Comparison of ENCODE assay signal across 22 mouse cellular contexts in the genomic region with DNA sequence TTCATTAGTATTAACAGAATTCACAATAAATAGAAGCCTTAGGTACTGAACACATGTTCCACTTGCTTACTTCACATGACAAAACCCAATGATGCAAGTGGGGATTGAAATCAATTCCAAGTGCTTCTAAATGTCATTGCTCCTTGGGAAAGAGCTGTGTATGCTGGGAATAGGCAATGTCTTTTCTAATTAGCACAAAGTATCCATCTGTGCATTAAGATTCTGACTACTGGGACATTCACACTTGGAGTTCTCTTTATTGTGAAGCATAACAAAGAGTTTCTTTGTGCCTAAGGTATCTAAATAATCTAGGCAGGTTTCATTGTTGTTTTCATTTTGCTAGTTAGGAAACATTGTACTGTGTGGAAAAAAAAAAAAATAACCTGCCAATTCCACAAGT.
DNase-seq lines count a peak whose midpoint lies in the region; ATAC-seq and TF ChIP-seq lines count a peak whose summit lies in the region.
"Had no signal": no experiment of that assay in that cellular context is flagged by ENCODE, and none has a peak within 500 bp of the region (broad histone marks: within the 10 kb centered on the region; RNA-seq: fewer than 3 reads in every experiment).

No protein-coding gene starts in this region.

- no peak for DNase-seq in forebrain, embryonic 11.5 days (ENCODE audit: low spot score)
- no peak for DNase-seq in forebrain, postnatal 0 days
- peak; percentile 1 for DNase-seq in hindbrain, postnatal 0 days (ENCODE audit: low spot score)
- DNase-seq in hindbrain, embryonic 14.5 days (ENCODE audit: low spot score): no peak
- DNase-seq in neural tube, embryonic 10.5 days (ENCODE audit: extremely low spot score, low spot score): no peak
- peak; percentile 46 for DNase-seq in retina, postnatal 1 day
- no peak for DNase-seq in left cerebral cortex, adult 11 months (ENCODE audit: low spot score)
- DNase-seq: adrenal gland, postnatal 14 days; cerebellum, adult 18-20 months; cerebellum, adult 9-11 months; cerebellum, postnatal 36 days; gastrocnemius, adult 2 months; gastrocnemius, postnatal 25 days had no signal

- H3K4me1 ChIP-seq in forebrain, embryonic 11.5 days (replicated peaks; ENCODE audit: control insufficient read depth, insufficient read depth, low read length): no peaks in the 10 kb centered on the region
- no peaks in the 10 kb centered on the region for H3K4me1 ChIP-seq in forebrain, postnatal 0 days (ENCODE audit: insufficient read depth)
- H3K4me1 ChIP-seq in hindbrain, postnatal 0 days (ENCODE audit: insufficient read depth, low read length): no peaks in the 10 kb centered on the region
- no peaks in the 10 kb centered on the region for H3K4me1 ChIP-seq in hindbrain, embryonic 14.5 days (replicated peaks; ENCODE audit: control insufficient read depth, insufficient read depth, low read length)
- H3K4me1 ChIP-seq in neural tube, embryonic 14.5 days (ENCODE audit: control insufficient read depth, insufficient read depth, low read length): no peaks in the 10 kb centered on the region
- H3K4me1 ChIP-seq: embryonic facial prominence, embryonic 15.5 days; heart, embryonic 12.5 days; hindbrain, embryonic 10.5 days; hindbrain, embryonic 15.5 days had no signal

- no peak for TF ChIP-seq CTCF in forebrain, postnatal 0 days (IDR thresholded peaks at IDR 0.05; ENCODE audit: low read depth)
- no peak for TF ChIP-seq CTCF in hindbrain, postnatal 0 days (IDR thresholded peaks at IDR 0.05; ENCODE audit: low read depth)

- H3K27me3 ChIP-seq in forebrain, embryonic 11.5 days (ENCODE audit: control insufficient read depth, insufficient read depth, low read length): no peaks in the 10 kb centered on the region
- H3K27me3 ChIP-seq in forebrain, postnatal 0 days (ENCODE audit: insufficient read depth, low read length): no peaks in the 10 kb centered on the region
- H3K27me3 ChIP-seq in hindbrain, postnatal 0 days (ENCODE audit: insufficient read depth, low read length): no peaks in the 10 kb centered on the region
- H3K27me3 ChIP-seq in hindbrain, embryonic 14.5 days (ENCODE audit: control insufficient read depth, insufficient read depth, low read length): no peaks in the 10 kb centered on the region
- H3K27me3 ChIP-seq in neural tube, embryonic 14.5 days (ENCODE audit: control insufficient read depth, insufficient read depth, low read length): no peaks in the 10 kb centered on the region
- H3K27me3 ChIP-seq: embryonic facial prominence, embryonic 15.5 days; heart, embryonic 12.5 days; hindbrain, embryonic 15.5 days had no signal

- no peak overlapping the region for H3K9ac ChIP-seq in forebrain, embryonic 11.5 days (ENCODE audit: low read length)
- no peak overlapping the region for H3K9ac ChIP-seq in forebrain, postnatal 0 days
- H3K9ac ChIP-seq in hindbrain, postnatal 0 days (replicated peaks; ENCODE audit: low read length): no peak overlapping the region
- H3K9ac ChIP-seq in hindbrain, embryonic 14.5 days: no peak overlapping the region
- H3K9ac ChIP-seq in neural tube, embryonic 14.5 days (replicated peaks; ENCODE audit: low read depth, low read length): no peak overlapping the region
- H3K9ac ChIP-seq: embryonic facial prominence, embryonic 15.5 days; heart, embryonic 12.5 days; hindbrain, embryonic 15.5 days had no signal

- ATAC-seq in forebrain, embryonic 11.5 days (replicated peaks; ENCODE audit: low FRiP score): peak; percentile 72; the same call in 1 of the 2 replicates
- ATAC-seq in forebrain, postnatal 0 days: no peak
- ATAC-seq in hindbrain, postnatal 0 days: no peak
- ATAC-seq in hindbrain, embryonic 14.5 days (ENCODE audit: low FRiP score): no peak
- ATAC-seq in neural tube, embryonic 14.5 days (ENCODE audit: low read depth): peak; percentile 38; the same call in 1 of the 2 replicates
- ATAC-seq: inflammation-experienced regulatory T-cells, adult 6 months; intestine, postnatal 0 days had no signal

- H3K36me3 ChIP-seq in forebrain, embryonic 11.5 days (ENCODE audit: control insufficient read depth, insufficient read depth, low read length): no peaks in the 10 kb centered on the region
- H3K36me3 ChIP-seq in forebrain, postnatal 0 days (ENCODE audit: insufficient read depth): no peaks in the 10 kb centered on the region
- H3K36me3 ChIP-seq in hindbrain, postnatal 0 days (ENCODE audit: insufficient read depth, low read length): no peaks in the 10 kb centered on the region
- no peaks in the 10 kb centered on the region for H3K36me3 ChIP-seq in hindbrain, embryonic 14.5 days (replicated peaks; ENCODE audit: control insufficient read depth, insufficient read depth)
- no peaks in the 10 kb centered on the region for H3K36me3 ChIP-seq in neural tube, embryonic 14.5 days (ENCODE audit: control insufficient read depth, insufficient read depth, low read length)
- H3K36me3 ChIP-seq: embryonic facial prominence, embryonic 15.5 days; G1E; heart, embryonic 12.5 days; hindbrain, embryonic 10.5 days; hindbrain, embryonic 15.5 days had no signal

- no peak overlapping the region for H3K4me3 ChIP-seq in forebrain, embryonic 11.5 days (ENCODE audit: low read depth, low read length)
- H3K4me3 ChIP-seq in forebrain, postnatal 0 days (ENCODE audit: low read depth, low read length): no peak overlapping the region
- H3K4me3 ChIP-seq in hindbrain, postnatal 0 days (ENCODE audit: low read length): no peak overlapping the region
- H3K4me3 ChIP-seq in hindbrain, embryonic 14.5 days (replicated peaks; ENCODE audit: low read length): no peak overlapping the region
- H3K4me3 ChIP-seq in neural tube, embryonic 14.5 days (ENCODE audit: low read depth, low read length): no peak overlapping the region
- H3K4me3 ChIP-seq: embryonic facial prominence, embryonic 15.5 days; erythroblast, embryonic 14.5 days; gastrocnemius, adult 2 months; heart, embryonic 12.5 days; hindbrain, embryonic 10.5 days; hindbrain, embryonic 15.5 days had no signal

- H3K9me3 ChIP-seq in forebrain, embryonic 11.5 days (ENCODE audit: control insufficient read depth, low read length): no peaks in the 10 kb centered on the region
- H3K9me3 ChIP-seq in forebrain, postnatal 0 days (ENCODE audit: low read length): no peaks in the 10 kb centered on the region
- H3K9me3 ChIP-seq in hindbrain, postnatal 0 days (ENCODE audit: low read length): no peaks in the 10 kb centered on the region
- H3K9me3 ChIP-seq in hindbrain, embryonic 14.5 days (ENCODE audit: control insufficient read depth, low read length): no peaks in the 10 kb centered on the region
- H3K9me3 ChIP-seq in neural tube, embryonic 14.5 days (ENCODE audit: control insufficient read depth, low read length): no peaks in the 10 kb centered on the region
- H3K9me3 ChIP-seq: embryonic facial prominence, embryonic 15.5 days; G1E; heart, embryonic 12.5 days; hindbrain, embryonic 10.5 days; hindbrain, embryonic 15.5 days had no signal

- no peak overlapping the region for H3K4me2 ChIP-seq in forebrain, embryonic 11.5 days (ENCODE audit: low read depth, low read length, severe bottlenecking)
- no peak overlapping the region for H3K4me2 ChIP-seq in forebrain, postnatal 0 days (ENCODE audit: low read depth)
- no peak overlapping the region for H3K4me2 ChIP-seq in hindbrain, postnatal 0 days (ENCODE audit: low read depth, low read length)
- no peak overlapping the region for H3K4me2 ChIP-seq in hindbrain, embryonic 14.5 days (replicated peaks)
- H3K4me2 ChIP-seq in neural tube, embryonic 14.5 days (ENCODE audit: low read depth, low read length): no peak overlapping the region
- H3K4me2 ChIP-seq: embryonic facial prominence, embryonic 15.5 days; heart, embryonic 12.5 days; hindbrain, embryonic 15.5 days had no signal

- H3K27ac ChIP-seq in forebrain, embryonic 11.5 days (ENCODE audit: low read depth, low read length): no peak overlapping the region
- H3K27ac ChIP-seq in forebrain, postnatal 0 days (ENCODE audit: low read depth, low read length): no peak overlapping the region
- H3K27ac ChIP-seq in hindbrain, postnatal 0 days: no peak overlapping the region
- no peak overlapping the region for H3K27ac ChIP-seq in hindbrain, embryonic 14.5 days
- no peak overlapping the region for H3K27ac ChIP-seq in neural tube, embryonic 14.5 days (ENCODE audit: low read depth, low read length)
- H3K27ac ChIP-seq: embryonic facial prominence, embryonic 15.5 days; gastrocnemius, adult 2 months; hindbrain, embryonic 10.5 days; hindbrain, embryonic 15.5 days had no signal

Comparison
In these comparisons a context has a peak if more than half of its experiments do, and no peak if none do; other contexts are left out.
1. ATAC-seq: peak in forebrain, embryonic 11.5 days (single experiment) and neural tube, embryonic 14.5 days (single experiment); none in forebrain, postnatal 0 days (single experiment), hindbrain, postnatal 0 days (single experiment) and hindbrain, embryonic 14.5 days (single experiment).
2. DNase-seq: peak in hindbrain, postnatal 0 days (single experiment) and retina, postnatal 1 day (single experiment); none in forebrain, embryonic 11.5 days (single experiment), forebrain, postnatal 0 days (single experiment), hindbrain, embryonic 14.5 days (single experiment), neural tube, embryonic 10.5 days (single experiment) and left cerebral cortex, adult 11 months (single experiment).